Mouse (Mus musculus): ENCODE measurements at regions not wholly inside any gene's neighbourhood (a gene's known extent, or its start where the extent isn't known, plus 50 kb on each side); places are given as distances from the start of the nearest gene placed in this dataset.
A peak's percentile ranks its signal among the peaks of the same experiment; 100 is the strongest.

DNA sequence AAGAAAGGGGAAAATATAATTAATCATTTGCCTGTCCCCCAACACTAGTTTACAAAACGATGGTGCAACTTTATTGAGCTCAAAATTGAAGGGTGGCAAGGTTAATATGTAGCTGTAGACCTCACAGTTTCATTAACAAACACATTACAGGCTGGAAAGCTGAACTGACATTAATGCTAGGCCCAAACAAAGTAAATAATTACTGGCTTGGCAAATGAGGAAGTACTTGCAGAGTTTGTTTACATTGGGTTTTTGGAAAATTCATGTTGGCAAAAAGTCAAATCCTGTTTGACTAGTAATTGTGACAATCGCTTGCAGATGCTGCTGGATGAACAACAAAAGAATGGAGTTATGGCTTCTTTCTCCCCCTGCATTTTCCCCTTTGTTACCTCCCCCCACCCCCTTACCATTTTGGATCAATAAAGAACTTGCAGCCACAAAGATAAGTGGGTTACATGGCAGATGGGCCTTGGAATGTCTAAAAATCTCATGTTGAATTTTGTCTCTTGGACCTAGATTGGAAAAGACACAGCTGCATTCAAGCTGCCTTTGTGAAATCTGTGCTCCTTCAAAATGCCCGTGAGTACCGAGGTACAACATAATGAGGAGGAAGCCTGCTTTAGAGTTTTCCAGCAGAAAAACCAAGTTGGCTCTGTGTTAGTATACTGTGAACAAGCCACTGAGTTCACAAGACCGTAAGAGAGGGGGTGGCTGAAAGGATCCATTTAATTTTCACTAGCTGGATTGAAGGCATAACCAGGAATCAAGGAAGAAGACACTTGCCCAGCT is 331.3 kb upstream of the BC052040 start:
- intact Hi-C loops (cut with DNase I): no loop called here
- no peak for DNase-seq (ENCODE audit: low spot score in 2 of 2)

DNA sequence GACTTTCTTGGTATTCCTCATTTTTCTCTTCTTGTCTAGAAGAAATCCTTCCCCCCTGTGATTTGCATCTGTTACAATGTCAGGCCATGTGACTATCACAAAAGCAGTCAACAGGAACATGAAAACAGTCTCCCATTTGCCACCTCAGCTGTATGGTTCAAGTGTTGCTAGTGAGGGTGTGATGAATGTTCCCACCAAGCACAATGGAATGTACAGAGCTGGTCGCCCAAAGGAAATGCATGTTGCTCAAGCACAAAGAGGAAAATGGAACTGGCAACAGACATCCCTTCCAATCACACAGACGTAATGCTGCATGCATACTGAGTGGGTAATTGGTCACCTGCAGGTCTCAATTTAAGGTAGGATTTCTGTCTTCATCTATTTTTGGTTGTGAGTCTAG is 324.1 kb upstream of the BC052040 start:
- intact Hi-C loops (cut with DNase I): no loop called here

GRCm38 (mm10) chr2:115268247-115268646 is 313.3 kb upstream of the BC052040 start:
- intact Hi-C loops (cut with DNase I): loop anchor here (10.0 kb wide), 2 partner anchors 587 to 837 kb away; no protein-coding TSS in a partner anchor
- DNase-seq (ENCODE audit: low spot score in 2 of 2): peak in 1 of 2 experiments; percentile 32

More for the DNA sequence above, 324.1 kb upstream of the BC052040 start:
- DNase-seq (ENCODE audit: low spot score in 2 of 2): no peak

GRCm38 (mm10) chr2:115277421-115277820 is 304.1 kb upstream of the BC052040 start:
- no peak for DNase-seq (ENCODE audit: low spot score in 2 of 2)

DNA sequence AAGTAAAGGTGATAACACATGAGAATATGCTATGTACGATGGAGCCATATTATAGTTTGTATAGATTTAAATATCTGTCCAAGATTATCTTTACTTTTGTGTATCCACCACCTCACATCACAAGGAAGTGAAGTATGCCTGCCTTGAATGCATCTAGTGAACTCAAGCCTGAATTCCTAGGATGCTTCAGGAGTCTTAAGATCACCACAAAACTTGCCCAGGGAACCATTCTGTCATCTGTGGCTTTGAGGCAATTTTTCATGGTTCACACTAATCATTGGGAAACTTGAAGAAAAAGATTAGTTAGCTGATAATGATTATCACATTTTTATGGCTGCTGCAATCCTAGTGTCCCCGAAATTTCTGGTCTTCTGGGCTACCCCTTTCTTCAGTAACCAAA is 288.5 kb upstream of the BC052040 start:
- no peak for DNase-seq (ENCODE audit: low spot score in 2 of 2)
- intact Hi-C loops (cut with DNase I): no loop called here

More at GRCm38 (mm10) chr2:115277421-115277820, 304.1 kb upstream of the BC052040 start:
- intact Hi-C loops (cut with DNase I): loop anchor here (10.0 kb wide), 1 partner anchor 797 kb away; no protein-coding TSS in a partner anchor

- intact Hi-C loops (cut with DNase I): no loop called here
- DNase-seq (ENCODE audit: low spot score in 2 of 2): no peak
These were observed 284.1 kb upstream of the BC052040 start for GRCm38 (mm10) chr2:115297463-115297862.

- DNase-seq (ENCODE audit: low spot score in 2 of 2): no peak
- intact Hi-C loops (cut with DNase I): no loop called here
These were observed 274.3 kb upstream of the BC052040 start for GRCm38 (mm10) chr2:115307248-115307647.

GRCm38 (mm10) chr2:115309856-115310631 is 271.5 kb upstream of the BC052040 start:
- peak in 1 of 2 experiments; percentile 3 for DNase-seq (ENCODE audit: low spot score in 2 of 2)
- intact Hi-C loops (cut with DNase I): no loop called here

- intact Hi-C loops (cut with DNase I): no loop called here
- DNase-seq (ENCODE audit: low spot score in 2 of 2): no peak
These were observed 263.0 kb upstream of the BC052040 start for GRCm38 (mm10) chr2:115318551-115318950.

DNA sequence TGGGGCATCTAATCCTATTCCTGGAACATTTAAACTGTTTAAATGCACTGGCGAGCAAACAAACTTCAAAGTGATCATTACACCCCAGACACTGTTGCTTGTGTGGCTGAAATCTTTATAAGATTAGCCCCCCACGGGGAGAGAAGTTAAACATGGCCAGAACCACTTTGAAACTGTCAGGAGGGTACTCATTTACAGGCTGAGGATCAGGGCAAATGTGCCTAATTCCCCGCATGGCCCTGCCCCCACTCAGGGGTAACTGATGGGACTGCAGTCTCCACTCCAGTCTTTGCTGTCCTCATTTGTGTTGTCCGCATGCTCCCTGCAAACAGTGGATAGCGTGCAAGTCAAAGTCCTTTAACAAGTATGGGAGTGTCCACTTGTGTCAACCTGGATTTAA is 258.9 kb upstream of the BC052040 start:
- no peak for DNase-seq (ENCODE audit: low spot score in 2 of 2)
- intact Hi-C loops (cut with DNase I): no loop called here

- no peak for DNase-seq (ENCODE audit: low spot score in 2 of 2)
- intact Hi-C loops (cut with DNase I): no loop called here
These were observed 255.0 kb upstream of the BC052040 start for GRCm38 (mm10) chr2:115326526-115326925.

GRCm38 (mm10) chr2:115338178-115338577 is 243.3 kb upstream of the BC052040 start:
- intact Hi-C loops (cut with DNase I): no loop called here
- no peak for DNase-seq (ENCODE audit: low spot score in 2 of 2)

DNA sequence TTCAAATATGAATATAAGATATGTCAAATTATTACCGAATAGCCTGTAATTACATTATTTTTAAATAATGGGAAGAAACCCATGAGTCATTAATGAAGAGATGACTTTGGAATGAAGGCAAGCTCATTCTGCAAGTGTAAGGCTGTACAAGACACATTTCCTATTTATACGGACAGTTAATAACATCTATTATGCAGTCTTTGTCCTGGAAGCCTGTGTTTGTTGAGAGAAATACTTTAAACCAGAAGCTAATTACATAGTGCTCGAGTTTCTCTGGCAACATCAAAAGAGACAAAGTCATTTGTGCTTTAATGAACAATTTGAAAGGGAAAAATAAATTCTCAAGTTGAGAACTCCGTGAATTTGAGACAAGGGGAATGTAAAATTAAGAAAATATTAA is 242.5 kb upstream of the BC052040 start:
- DNase-seq (ENCODE audit: low spot score in 2 of 2): no peak
- intact Hi-C loops (cut with DNase I): no loop called here

GRCm38 (mm10) chr2:115342360-115342759 is 239.2 kb upstream of the BC052040 start:
- intact Hi-C loops (cut with DNase I): no loop called here
- DNase-seq (ENCODE audit: low spot score in 2 of 2): no peak

- intact Hi-C loops (cut with DNase I): no loop called here
- no peak for DNase-seq (ENCODE audit: low spot score in 2 of 2)
These were observed 235.0 kb upstream of the BC052040 start for GRCm38 (mm10) chr2:115346551-115346950.

DNA sequence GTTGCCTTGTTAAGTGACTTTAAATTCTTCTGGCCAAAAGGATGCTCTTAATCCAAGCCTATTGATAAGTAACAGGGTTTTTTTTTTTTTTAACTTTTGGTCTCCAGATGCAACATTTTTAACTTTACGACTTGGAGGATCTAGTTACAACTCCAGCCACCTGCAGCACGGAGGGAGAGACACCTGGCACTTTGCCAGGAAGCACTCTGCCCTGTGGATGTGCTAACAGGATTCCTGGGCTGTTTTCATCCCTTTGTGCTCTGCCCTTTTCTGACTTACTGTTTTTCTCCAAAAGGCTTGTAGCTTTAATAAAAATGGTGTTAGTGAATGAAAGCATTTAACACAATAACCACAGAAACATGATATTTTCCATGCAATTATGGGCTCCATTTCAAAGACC is 233.3 kb upstream of the BC052040 start:
- no peak for DNase-seq (ENCODE audit: low spot score in 2 of 2)
- intact Hi-C loops (cut with DNase I): no loop called here

- DNase-seq (ENCODE audit: low spot score in 2 of 2): no peak
- intact Hi-C loops (cut with DNase I): no loop called here
These were observed 210.4 kb upstream of the BC052040 start for GRCm38 (mm10) chr2:115371072-115371471.

- intact Hi-C loops (cut with DNase I): no loop called here
- DNase-seq (ENCODE audit: low spot score in 2 of 2): no peak
These were observed 206.2 kb upstream of the BC052040 start for GRCm38 (mm10) chr2:115375336-115375735.

DNA sequence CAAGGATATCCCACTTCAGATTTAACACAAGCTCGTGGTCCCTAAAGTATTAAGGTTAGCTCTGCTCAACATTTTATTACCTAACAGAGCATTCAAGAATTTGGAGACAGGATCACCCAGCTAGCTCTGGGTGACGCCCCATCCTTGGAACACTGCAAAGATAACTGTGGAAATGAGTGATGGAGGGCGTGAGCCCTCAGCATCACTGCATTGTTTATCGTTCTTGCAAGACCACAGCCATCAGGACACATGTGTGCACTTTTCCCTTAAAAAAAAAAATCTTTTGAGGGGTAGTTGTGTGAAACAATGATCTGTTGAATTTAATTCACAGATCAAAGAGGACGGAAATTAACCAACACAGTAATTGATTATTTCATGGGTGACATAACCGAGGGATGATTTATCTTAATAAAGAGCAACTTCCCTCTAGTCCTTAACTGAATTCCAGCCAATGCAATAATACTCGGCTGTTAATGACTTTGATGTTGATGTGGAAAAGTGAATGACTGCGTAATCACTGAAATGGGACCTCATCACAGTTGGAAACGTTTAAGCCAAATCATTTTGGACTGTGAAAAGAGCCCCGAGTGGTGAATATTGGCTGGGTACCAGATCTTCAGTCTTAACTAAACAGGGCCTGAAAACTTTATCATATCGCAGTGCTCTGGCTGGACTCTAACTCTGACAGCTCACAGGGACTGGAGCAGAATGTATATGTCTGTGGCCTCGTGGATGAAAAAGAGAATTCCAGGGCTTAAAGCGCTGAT is 196.9 kb upstream of the BC052040 start:
- intact Hi-C loops (cut with DNase I): no loop called here
- DNase-seq (ENCODE audit: low spot score in 2 of 2): no peak

Measured in left cerebral cortex, postnatal 14 days (tissue).